Mouse (Mus musculus): ENCODE data around the gene Ttc17.

Gene Ttc17

DNA sequence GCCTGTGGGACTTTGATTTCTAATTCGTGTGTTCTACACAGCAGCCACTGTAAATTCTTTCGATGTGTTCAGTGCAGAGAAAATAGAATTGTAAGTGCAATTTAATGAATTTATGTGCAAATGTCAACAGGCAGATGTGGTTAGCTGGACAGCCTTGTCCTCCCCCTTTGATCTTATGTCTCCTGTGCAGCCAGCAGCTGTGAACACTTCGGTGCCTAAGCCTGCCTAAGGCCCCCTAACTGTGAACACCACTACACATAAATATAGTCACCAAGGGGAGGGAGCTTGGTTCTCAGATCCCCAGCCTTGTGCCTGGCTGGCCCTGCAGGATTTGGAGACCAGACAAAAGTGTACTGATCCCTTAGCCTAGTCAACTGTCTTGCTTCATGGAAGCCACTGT, 109.0 kb downstream of the Ttc17 start:
- DNase-seq (ENCODE audit: low read depth, low spot score): no peak

GRCm38 (mm10) chr2:94290483-94290882, 116.0 kb downstream of the Ttc17 start:
- DNase-seq (ENCODE audit: low read depth, low spot score): peak; percentile 50

- DNase-seq (ENCODE audit: low read depth, low spot score): no peak
These were observed 116.8 kb downstream of the Ttc17 start for GRCm38 (mm10) chr2:94289659-94290058.

- no peak for DNase-seq (ENCODE audit: low read depth, low spot score)
These were observed 117.3 kb downstream of the Ttc17 start for GRCm38 (mm10) chr2:94289169-94289568.

- no peak for DNase-seq (ENCODE audit: low read depth, low spot score)
These were observed 118.4 kb downstream of the Ttc17 start for GRCm38 (mm10) chr2:94288086-94288485.

- DNase-seq (ENCODE audit: low read depth, low spot score): no peak
These were observed 119.1 kb downstream of the Ttc17 start for GRCm38 (mm10) chr2:94287435-94287834.

DNA sequence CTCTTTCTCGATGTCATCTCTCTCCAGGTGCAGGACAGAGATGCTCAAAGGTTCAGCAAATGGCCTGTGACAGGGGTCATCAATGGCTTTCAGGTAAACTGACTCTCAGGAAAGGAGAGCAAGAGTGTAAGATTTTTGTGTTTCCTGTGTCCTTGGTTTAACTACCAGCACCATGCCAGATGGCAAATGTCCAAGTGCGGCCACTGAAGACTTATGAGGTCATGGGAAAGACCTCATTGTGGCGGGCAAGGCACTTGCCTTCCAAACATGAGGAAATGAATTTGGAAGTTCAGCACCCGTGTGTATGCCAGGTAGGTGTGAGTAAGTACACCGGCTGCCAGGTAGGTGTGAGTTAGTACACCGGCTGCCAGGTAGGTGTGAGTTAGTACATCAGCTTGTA, 123.0 kb downstream of the Ttc17 start:
- no peak for DNase-seq (ENCODE audit: low read depth, low spot score)

DNA sequence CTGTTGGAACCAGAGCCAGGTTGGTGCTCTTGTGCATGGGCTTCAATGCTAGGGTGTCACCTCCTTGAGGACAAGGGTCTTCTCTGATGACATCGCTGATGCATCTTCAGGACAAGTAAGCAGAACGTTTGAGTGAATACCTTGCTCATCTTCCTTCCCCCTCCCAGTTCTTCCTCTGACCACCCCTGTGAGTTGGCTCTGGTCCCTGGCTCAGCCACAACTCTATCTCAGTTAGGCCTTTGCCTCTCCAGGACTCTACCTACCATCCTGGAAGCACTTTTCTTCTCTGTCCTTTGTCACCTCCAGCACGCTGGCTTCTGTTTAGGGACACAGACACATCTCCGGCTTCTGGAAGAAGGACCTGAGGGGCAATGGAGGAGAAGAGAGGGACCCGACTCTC, 126.9 kb downstream of the Ttc17 start:
- no peak for DNase-seq (ENCODE audit: low read depth, low spot score)

DNA sequence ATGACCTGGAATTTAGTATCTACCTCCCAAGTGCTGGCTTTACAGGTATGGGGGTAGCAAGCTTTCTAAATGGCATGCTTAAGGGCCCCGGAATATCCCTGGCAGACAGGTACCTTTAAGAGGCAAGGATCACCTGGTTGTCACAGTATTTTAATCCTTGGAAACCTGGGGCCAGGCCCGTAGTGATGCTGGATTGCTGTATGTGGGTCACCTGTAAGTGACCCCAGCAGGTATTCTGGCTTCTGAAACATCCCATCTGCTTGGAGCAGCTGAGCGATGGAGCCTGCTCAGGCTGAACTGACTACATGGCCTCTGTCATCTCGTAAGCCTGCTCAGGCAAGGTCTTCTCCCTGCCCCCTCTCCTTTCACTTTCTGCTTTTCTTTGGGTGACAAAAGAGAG, 130.4 kb downstream of the Ttc17 start:
- no peak for DNase-seq (ENCODE audit: low read depth, low spot score)

- DNase-seq (ENCODE audit: low read depth, low spot score): no peak
These were observed 130.8 kb downstream of the Ttc17 start for GRCm38 (mm10) chr2:94275658-94276057.

GRCm38 (mm10) chr2:94273154-94274021, 133.1 kb downstream of the Ttc17 start:
- DNase-seq (ENCODE audit: low read depth, low spot score): peak; percentile 80

GRCm38 (mm10) chr2:94271176-94271575, 135.3 kb downstream of the Ttc17 start:
- no peak for DNase-seq (ENCODE audit: low read depth, low spot score)

DNA sequence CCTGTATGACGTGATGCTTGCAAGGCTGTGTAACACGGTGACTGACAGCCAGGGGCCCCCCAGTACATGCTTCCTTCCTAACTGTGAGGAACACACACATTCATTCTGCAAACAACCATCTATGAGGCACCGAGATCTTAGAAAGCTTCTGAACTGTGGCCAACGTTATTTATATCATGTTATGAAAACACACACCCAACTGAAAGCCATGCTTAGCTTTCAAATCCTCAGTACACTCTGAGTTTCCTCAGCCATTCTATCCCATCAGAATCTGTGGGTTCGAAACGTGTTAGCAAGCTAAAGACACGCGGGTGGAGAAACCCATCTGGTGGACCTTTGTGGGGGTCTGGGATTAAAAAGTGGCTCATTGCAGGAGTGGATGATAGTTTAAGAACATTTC, 137.7 kb downstream of the Ttc17 start:
- DNase-seq (ENCODE audit: low read depth, low spot score): no peak

GRCm38 (mm10) chr2:94267213-94267850, 139.2 kb downstream of the Ttc17 start:
- DNase-seq (ENCODE audit: low read depth, low spot score): no peak

DNA sequence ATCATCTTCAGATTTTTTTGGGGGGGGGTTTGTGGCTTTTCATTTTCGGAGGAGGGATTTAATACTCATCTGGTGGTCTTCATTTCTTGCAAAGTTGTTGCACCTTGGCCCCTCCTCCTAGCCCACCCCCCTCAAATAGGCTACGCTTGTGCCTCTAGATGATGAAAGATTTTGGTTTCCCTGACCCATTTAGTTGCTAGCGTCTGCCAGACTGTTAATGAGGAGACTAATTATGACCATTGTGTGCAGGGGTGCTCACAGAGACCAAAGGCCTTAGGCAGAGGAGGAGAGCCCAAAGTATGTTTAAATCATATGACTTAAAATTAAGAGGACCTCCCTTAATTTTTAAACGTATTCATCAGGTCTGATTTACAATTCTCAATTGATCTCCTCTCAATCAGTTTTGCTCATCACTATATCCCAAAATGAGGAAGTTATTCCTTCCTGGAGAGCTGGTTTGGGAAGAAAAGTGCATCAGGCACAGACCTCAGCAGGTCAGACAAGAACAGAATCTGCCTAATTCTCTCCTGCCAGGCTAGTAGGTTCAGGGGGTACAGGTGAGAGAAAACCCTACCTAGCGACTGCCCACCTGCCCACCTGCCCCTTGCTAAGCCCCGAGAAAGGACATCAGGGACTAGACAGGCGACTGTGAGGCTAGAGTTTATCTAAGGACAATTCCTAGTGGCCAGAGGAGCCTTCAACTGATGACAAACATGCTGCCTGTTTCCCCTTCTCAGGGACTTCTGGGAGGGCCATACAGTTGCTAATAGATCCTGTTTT, 139.9 kb downstream of the Ttc17 start:
- DNase-seq (ENCODE audit: low read depth, low spot score): no peak

- DNase-seq (ENCODE audit: low read depth, low spot score): no peak
These were observed 141.0 kb downstream of the Ttc17 start for GRCm38 (mm10) chr2:94265221-94266191.

DNA sequence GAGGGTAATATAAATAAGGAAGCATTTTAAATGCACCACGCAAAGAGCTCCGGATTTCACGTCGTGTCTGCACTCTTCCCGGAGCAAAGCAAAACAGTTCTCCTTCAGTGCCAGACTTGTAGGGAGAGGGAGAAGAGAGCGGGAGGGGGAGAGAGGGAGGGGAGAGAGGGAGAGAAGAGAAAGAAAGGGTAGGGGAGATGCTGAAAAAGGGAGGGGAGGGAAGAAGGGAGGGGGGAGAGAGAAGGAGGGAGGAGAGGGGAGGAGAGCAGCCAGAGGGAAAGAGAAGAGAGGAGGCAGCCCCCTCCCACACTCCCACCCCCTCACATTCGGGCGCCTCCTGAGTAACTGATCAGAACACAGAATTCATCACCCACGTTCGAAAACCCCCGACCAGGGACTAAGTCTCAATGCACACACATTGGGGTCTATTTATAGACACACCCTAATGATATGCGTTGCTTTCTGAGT, 141.8 kb downstream of the Ttc17 start:
- DNase-seq (ENCODE audit: low read depth, low spot score): no peak

DNA sequence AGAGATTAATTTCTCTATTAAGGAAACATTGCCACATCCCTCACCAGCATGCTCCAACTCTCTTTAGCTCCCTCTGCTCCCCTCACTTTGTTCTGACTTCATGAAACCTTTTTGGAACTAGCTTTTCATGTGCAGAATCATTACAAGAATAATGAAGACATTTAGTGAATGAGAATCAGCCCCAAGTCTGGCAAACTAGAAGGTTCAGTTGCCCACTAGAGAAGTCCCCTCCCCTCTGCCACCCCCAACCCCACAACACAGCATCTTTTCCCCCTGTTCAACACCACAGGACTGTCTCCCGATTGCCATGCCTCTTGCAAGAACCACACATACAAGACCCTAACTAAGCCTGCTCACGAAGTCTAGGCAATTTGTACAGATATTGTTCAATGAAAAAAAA, 142.5 kb downstream of the Ttc17 start:
- no peak for DNase-seq (ENCODE audit: low read depth, low spot score)

DNA sequence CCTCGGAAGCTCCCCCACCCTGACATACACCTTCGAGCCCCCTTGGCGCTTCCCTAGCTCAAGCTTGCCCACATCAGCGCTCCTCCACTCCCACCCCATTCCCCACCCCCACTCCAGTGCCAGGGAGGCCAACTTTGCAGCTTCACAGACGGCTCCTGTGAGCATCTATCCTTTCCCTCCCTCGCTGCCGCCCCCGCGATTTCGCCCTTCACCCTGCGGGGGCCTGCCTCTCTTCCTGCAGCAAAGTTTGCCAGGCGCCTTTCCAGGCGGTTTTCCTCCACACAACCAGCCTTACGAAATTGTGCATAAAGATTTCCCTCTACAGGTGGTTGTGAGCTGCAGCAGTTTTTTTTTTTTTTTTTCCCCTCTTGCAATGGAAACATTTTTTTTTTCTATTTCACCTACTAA, 143.0 kb downstream of the Ttc17 start:
- peak; percentile 28 for DNase-seq (ENCODE audit: low read depth, low spot score)

- DNase-seq (ENCODE audit: low read depth, low spot score): no peak
These were observed 143.5 kb downstream of the Ttc17 start for GRCm38 (mm10) chr2:94262917-94263529.

DNA sequence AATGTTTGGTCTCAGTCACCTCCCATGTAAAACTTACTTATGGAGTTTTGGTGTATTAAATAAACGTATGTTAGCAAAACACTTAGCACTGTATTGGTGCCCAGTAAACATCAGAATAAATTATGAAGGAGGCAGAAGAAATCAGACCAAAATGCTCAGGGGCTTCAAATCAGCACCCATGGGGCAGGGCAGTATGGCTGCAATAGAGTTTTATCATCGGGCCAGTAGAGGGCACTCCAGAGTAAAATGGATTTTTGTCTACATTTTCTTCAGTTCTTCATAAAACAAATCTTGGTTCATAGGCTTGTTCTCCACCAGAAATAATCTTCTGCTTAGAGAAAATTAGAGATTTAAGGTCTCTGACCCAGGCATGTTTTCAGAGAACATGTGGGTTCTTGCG, 152.4 kb downstream of the Ttc17 start:
- no peak for DNase-seq (ENCODE audit: low read depth, low spot score)

Measured in CD4-positive helper T cell, adult 2 months (primary cell).